Mouse (Mus musculus): Measurements from ENCODE around the gene Actrt2. TPM values are rescaled to one million over a fixed set of nuclear protein-coding genes. Genes with fewer than 3 reads are reported as not detected.

The Actrt2 gene
- total and polyA plus RNA-seq, 2 experiments = not detected

DNA sequence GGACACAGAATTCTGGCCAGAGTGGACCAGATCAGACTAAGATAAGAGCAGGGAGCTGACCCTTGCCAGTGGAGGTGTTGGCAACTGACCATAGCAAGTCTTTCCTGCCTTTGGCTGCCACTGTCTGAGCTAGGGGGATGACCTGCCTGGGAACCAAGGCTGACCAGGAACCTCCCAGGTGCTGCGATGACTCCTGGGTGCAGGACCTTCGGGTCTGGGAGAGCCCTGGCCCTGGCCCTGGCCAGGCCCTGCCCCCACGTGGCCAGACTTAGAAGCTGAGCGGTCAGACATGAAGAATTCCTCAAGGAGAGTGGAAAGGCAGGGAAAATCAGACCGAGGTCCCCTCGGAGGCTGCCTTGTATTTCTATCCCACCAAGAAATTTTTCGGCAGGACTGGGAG is 28.5 kb downstream of the Actrt2 start:
- peaks cover 26% of the 10 kb centered on the region for H3K27me3 ChIP-seq (ENCODE audit: control insufficient read depth, insufficient read depth, low read length)
- H3K79me2 ChIP-seq (ENCODE audit: control insufficient read depth, insufficient read depth, low read length) = no peaks in the 10 kb centered on the region
- H3K4me3 ChIP-seq (ENCODE audit: insufficient read depth, low read depth, low read length) = no peak overlapping the region
- no peaks in the 10 kb centered on the region for H3K4me1 ChIP-seq (ENCODE audit: control insufficient read depth, insufficient read depth, low read length)
- no peaks in the 10 kb centered on the region for H3K36me3 ChIP-seq (ENCODE audit: control insufficient read depth, insufficient read depth, low read length)
- no peak overlapping the region for H3K9ac ChIP-seq (ENCODE audit: low read depth, low read length)
- WGBS = 22% methylated on average over 7 of the region's 7 CpGs
- no peak overlapping the region for H3K27ac ChIP-seq (replicated peaks; ENCODE audit: insufficient read depth, low read depth, low read length)
- no peak for DNase-seq (ENCODE audit: extremely low read depth, low read depth, low spot score)
- TF ChIP-seq CTCF (IDR thresholded peaks at IDR 0.05; ENCODE audit: low read depth, low read length) (0 out of 2 replicates have a peak, but pooled peaks have one; percentile 19), POLR2A (IDR thresholded peaks at IDR 0.05; ENCODE audit: extremely low read depth, insufficient read depth, low read length) (no peak)

DNA sequence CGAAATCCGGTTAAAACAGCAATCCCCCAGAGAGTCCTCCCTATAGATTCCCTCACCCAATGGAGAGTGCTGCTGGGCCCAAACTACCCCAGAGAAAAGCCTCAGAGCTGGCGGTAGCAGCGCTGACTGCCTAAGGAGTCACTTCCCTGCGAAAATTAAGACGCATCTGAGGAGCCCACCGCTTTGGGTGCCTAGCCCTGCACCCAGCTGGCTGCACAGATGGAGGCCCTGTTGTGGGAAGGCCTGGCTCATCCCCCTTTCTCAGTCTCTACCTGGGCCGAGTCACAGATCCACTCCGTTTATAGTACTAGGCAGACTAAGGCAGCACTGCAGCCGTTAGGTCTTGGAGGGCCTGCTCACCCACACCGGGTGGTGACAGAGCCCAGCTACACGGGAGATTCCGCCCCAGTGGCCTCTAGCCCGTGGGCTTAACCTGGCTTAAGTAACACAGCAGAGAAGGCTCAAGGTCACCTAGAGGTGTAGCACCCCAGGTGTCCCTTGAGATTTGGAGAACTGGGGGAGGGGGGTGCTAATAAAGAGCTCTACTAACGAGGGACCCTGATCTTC is 29.3 kb downstream of the Actrt2 start:
- DNase-seq (ENCODE audit: extremely low read depth, low read depth, low spot score) = no peak
- Histone ChIP-seq H3K27ac (replicated peaks; ENCODE audit: insufficient read depth, low read depth, low read length) (no peak overlapping the region), H3K4me1 (ENCODE audit: control insufficient read depth, insufficient read depth, low read length) (no peaks in the 10 kb centered on the region), H3K36me3 (ENCODE audit: control insufficient read depth, insufficient read depth, low read length) (no peaks in the 10 kb centered on the region), H3K79me2 (ENCODE audit: control insufficient read depth, insufficient read depth, low read length) (no peaks in the 10 kb centered on the region), H3K27me3 (ENCODE audit: control insufficient read depth, insufficient read depth, low read length) (peaks cover 26% of the 10 kb centered on the region), H3K9ac (ENCODE audit: low read depth, low read length) (no peak overlapping the region), H3K4me3 (ENCODE audit: insufficient read depth, low read depth, low read length) (no peak overlapping the region)
- TF ChIP-seq POLR2A (IDR thresholded peaks at IDR 0.05; ENCODE audit: extremely low read depth, insufficient read depth, low read length) = no peak
- no peak for TF ChIP-seq CTCF (IDR thresholded peaks at IDR 0.05; ENCODE audit: low read depth, low read length)
- WGBS = 62% methylated on average over 15 of the region's 15 CpGs

DNA sequence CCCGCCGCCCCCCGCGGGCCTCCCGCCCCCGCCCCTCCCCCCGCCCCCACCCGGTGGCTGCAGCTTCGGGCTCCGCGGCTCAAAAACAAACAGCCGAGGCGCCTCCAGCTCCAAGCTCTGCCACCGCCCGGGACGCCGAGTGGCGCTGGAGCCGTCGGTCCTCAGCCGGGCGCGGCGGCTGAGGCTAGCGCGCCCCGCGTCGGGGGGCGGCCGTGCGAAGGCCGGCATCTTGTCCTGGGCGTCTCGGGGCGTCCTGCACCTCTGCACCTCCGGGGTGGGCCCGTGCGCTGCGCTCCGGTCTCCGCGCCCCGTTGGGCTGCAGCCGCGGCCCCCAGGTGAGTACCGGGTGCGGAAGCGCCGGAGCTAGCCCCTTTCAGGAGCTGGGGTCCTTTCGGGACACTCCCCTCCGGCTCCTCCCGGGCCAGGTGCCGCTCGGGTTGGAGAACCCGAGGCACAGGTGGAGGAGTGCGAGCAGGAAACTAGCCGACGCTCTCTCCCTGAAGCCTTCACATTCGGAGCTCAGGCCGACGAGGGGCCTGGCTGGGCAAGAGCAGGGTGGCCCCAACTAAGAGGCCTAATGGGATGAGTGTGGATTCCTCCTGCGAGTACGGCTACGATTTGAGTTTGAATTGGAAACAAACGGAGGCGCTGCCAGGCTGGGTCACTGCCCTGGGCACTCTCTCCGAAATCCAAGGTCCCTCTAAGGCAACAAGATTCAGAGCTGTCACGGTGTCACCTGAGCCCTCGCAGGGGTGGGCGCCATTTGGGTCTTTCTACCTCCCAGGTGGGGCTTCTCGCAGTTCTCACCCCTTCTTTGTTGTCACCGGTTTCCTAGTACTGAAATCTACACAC is 30.0 kb downstream of the Actrt2 start:
- H3K27me3 ChIP-seq (ENCODE audit: control insufficient read depth, insufficient read depth, low read length) = peaks cover 23% of the 10 kb centered on the region

DNA sequence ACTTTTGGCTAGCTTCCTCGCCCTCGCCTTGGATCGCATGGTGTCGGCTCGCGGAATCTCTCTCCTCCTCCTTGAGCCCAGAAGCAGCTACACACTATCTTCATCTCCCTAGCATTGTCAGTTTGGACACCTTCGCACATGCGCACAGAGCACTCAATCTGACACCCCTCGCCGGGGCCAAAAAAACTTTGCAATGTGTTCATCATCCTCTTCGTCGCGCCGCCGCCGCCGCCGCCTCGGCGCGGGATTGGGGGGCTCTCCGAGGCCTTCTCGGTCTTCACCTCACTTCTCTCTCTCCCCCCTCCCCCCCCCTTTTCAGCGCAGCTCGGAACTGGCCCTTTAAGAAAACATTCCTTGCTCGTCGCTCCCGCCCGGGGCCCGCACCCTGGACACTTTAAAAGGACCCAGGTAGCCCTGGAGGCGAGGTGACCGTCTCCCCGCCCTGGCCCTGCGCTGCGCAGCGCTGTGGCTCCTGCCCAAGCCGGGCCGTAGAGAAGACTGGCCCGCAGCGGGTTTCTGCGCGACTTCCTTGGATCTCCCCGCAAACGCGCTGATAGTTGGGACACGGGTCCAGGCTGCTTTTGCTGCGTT is 30.9 kb downstream of the Actrt2 start, which contains the start of gene Prdm16:
TSS of gene Prdm16 (minus strand) at position 153 of the 591 bp plus-strand sequence.
- no peak within 1 kb of the TSS for H3K27ac ChIP-seq (replicated peaks; ENCODE audit: insufficient read depth, low read depth, low read length)
- H3K27me3 ChIP-seq (ENCODE audit: control insufficient read depth, insufficient read depth, low read length) = peaks cover 23% of the 10 kb centered on the region
- no peaks in the 10 kb centered on the region for H3K36me3 ChIP-seq (ENCODE audit: control insufficient read depth, insufficient read depth, low read length)
- under 1% methylated on average over 47 of the region's 47 CpGs for WGBS
- peak within 1 kb of the TSS; percentile 75; the same call in 1 of the 2 replicates for H3K9ac ChIP-seq (ENCODE audit: low read depth, low read length)
- no peak for DNase-seq (ENCODE audit: extremely low read depth, low read depth, low spot score)
- H3K4me3 ChIP-seq (ENCODE audit: insufficient read depth, low read depth, low read length) = peak within 1 kb of the TSS; percentile 61; the same call in 1 of the 2 replicates
- H3K4me1 ChIP-seq (ENCODE audit: control insufficient read depth, insufficient read depth, low read length) = no peaks in the 10 kb centered on the region
- no peaks in the 10 kb centered on the region for H3K79me2 ChIP-seq (ENCODE audit: control insufficient read depth, insufficient read depth, low read length)
- TF ChIP-seq CTCF (IDR thresholded peaks at IDR 0.05; ENCODE audit: low read depth, low read length) (no peak), POLR2A (IDR thresholded peaks at IDR 0.05; ENCODE audit: extremely low read depth, insufficient read depth, low read length) (no peak)

More for the DNA sequence above, 30.0 kb downstream of the Actrt2 start:
- H3K4me3 ChIP-seq (ENCODE audit: insufficient read depth, low read depth, low read length) = peak overlapping the region; percentile 33; the same call in 1 of the 2 replicates
- H3K27ac ChIP-seq (replicated peaks; ENCODE audit: insufficient read depth, low read depth, low read length) = no peak overlapping the region
- TF ChIP-seq CTCF (IDR thresholded peaks at IDR 0.05; ENCODE audit: low read depth, low read length) = no peak
- no peak for TF ChIP-seq POLR2A (IDR thresholded peaks at IDR 0.05; ENCODE audit: extremely low read depth, insufficient read depth, low read length)
- H3K79me2 ChIP-seq (ENCODE audit: control insufficient read depth, insufficient read depth, low read length) = no peaks in the 10 kb centered on the region
- no peak overlapping the region for H3K9ac ChIP-seq (ENCODE audit: low read depth, low read length)
- H3K4me1 ChIP-seq (ENCODE audit: control insufficient read depth, insufficient read depth, low read length) = no peaks in the 10 kb centered on the region
- WGBS = 6% methylated on average over 71 of the region's 73 CpGs
- DNase-seq (ENCODE audit: extremely low read depth, low read depth, low spot score) = no peak
- no peaks in the 10 kb centered on the region for H3K36me3 ChIP-seq (ENCODE audit: control insufficient read depth, insufficient read depth, low read length)

DNA sequence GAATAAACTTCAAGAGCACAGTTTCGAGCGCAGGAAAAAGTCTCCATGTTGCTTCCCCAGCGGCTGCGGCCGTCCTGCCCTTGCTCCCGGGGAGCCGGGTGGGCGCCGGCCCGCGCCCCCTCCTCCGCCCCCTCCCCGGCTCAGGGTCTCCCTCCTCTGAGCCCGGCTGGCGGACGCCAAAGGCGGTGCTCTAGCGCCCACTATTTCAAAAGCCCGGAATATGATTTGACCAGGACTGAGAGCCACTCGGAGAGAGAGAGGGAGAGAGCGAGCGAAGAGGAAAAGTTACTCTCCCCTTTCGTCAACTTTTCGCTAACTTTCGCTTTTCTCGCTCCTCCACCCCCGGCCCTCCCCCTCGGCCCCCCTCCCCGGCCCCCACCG is 31.6 kb downstream of the Actrt2 start:
- TF ChIP-seq POLR2A (IDR thresholded peaks at IDR 0.05; ENCODE audit: extremely low read depth, insufficient read depth, low read length) = no peak
- TF ChIP-seq CTCF (IDR thresholded peaks at IDR 0.05; ENCODE audit: low read depth, low read length) = no peak
- Histone ChIP-seq H3K27ac (replicated peaks; ENCODE audit: insufficient read depth, low read depth, low read length) (no peak overlapping the region), H3K4me3 (ENCODE audit: insufficient read depth, low read depth, low read length) (peak overlapping the region; percentile 61; the same call in 1 of the 2 replicates), H3K9ac (ENCODE audit: low read depth, low read length) (no peak overlapping the region; the same call in 1 of the 2 replicates), H3K27me3 (ENCODE audit: control insufficient read depth, insufficient read depth, low read length) (peaks cover 23% of the 10 kb centered on the region), H3K79me2 (ENCODE audit: control insufficient read depth, insufficient read depth, low read length) (no peaks in the 10 kb centered on the region), H3K36me3 (ENCODE audit: control insufficient read depth, insufficient read depth, low read length) (no peaks in the 10 kb centered on the region), H3K4me1 (ENCODE audit: control insufficient read depth, insufficient read depth, low read length) (no peaks in the 10 kb centered on the region)
- no peak for DNase-seq (ENCODE audit: extremely low read depth, low read depth, low spot score)
- WGBS = under 1% methylated on average over 27 of the region's 30 CpGs
